Comparison of ENCODE assay signal across 16 mouse cellular contexts in genomic region chr16:33781789-33782728, GRCm38 (mm10). TPM values are rescaled to one million over a fixed set of nuclear protein-coding genes. Genes with fewer than 3 reads are reported as not detected.
A peak's percentile ranks its signal among the peaks of the same experiment; 100 is the strongest.
DNase-seq lines count a peak whose midpoint lies in the region; ATAC-seq and TF ChIP-seq lines count a peak whose summit lies in the region.
"Had no signal": no experiment of that assay in that cellular context is flagged by ENCODE, and none has a peak within 500 bp of the region (broad histone marks: within the 10 kb centered on the region; RNA-seq: fewer than 3 reads in every experiment).

No protein-coding gene starts in this region.

- DNase-seq in G1E (ENCODE audit: low spot score), result peak; percentile 48
- DNase-seq in adrenal gland, postnatal 25 days, result peak; percentile 38
- DNase-seq in liver, embryonic 11.5 days (ENCODE audit: low spot score), result no peak
- DNase-seq in hindbrain, postnatal 0 days (ENCODE audit: low spot score), result no peak
- no peak for DNase-seq in layer of hippocampus, postnatal 10 days (ENCODE audit: low spot score in 2 of 2)
- DNase-seq: cerebellum, adult 11-12 months; heart, adult 2 months; kidney, postnatal 4 days; right cerebral cortex, postnatal 4 days; thymus, postnatal 4 days had no signal

- no peaks in the 10 kb centered on the region for H3K9me3 ChIP-seq in G1E (replicated peaks)
- H3K9me3 ChIP-seq in liver, embryonic 11.5 days (ENCODE audit: control insufficient read depth, low read length), result no peaks in the 10 kb centered on the region
- H3K9me3 ChIP-seq in hindbrain, postnatal 0 days (ENCODE audit: low read length), result no peaks in the 10 kb centered on the region
- H3K9me3 ChIP-seq in forebrain, embryonic 15.5 days, result no peaks in the 10 kb centered on the region
- no peaks in the 10 kb centered on the region for H3K9me3 ChIP-seq in kidney, embryonic 15.5 days (replicated peaks)
- H3K9me3 ChIP-seq: limb, embryonic 15.5 days had no signal

- H3K27me3 ChIP-seq in G1E (ENCODE audit: insufficient read depth, low read length), result no peaks in the 10 kb centered on the region
- no peaks in the 10 kb centered on the region for H3K27me3 ChIP-seq in liver, embryonic 11.5 days (replicated peaks; ENCODE audit: control insufficient read depth, insufficient read depth, low read length)
- no peaks in the 10 kb centered on the region for H3K27me3 ChIP-seq in hindbrain, postnatal 0 days (ENCODE audit: insufficient read depth, low read length)
- no peaks in the 10 kb centered on the region for H3K27me3 ChIP-seq in forebrain, embryonic 15.5 days
- no peaks in the 10 kb centered on the region for H3K27me3 ChIP-seq in kidney, embryonic 15.5 days
- H3K27me3 ChIP-seq: limb, embryonic 15.5 days had no signal

- H3K9ac ChIP-seq in liver, embryonic 11.5 days (ENCODE audit: low read depth, low read length), result no peak overlapping the region
- H3K9ac ChIP-seq in hindbrain, postnatal 0 days (replicated peaks; ENCODE audit: low read length), result no peak overlapping the region
- H3K9ac ChIP-seq in forebrain, embryonic 15.5 days (replicated peaks), result no peak overlapping the region
- H3K9ac ChIP-seq in kidney, embryonic 15.5 days, result no peak overlapping the region
- H3K9ac ChIP-seq: limb, embryonic 15.5 days had no signal

- H3K4me3 ChIP-seq in G1E (ENCODE audit: low read depth, low read length), result peak overlapping the region; percentile 27; the same call in 1 of the 2 replicates
- H3K4me3 ChIP-seq in liver, embryonic 11.5 days (ENCODE audit: low read depth, low read length), result no peak overlapping the region
- no peak overlapping the region for H3K4me3 ChIP-seq in hindbrain, postnatal 0 days (ENCODE audit: low read length)
- no peak overlapping the region for H3K4me3 ChIP-seq in forebrain, embryonic 15.5 days
- no peak overlapping the region for H3K4me3 ChIP-seq in kidney, embryonic 15.5 days (replicated peaks)
- H3K4me3 ChIP-seq: erythroblast, embryonic 14.5 days; heart, adult 2 months; limb, embryonic 15.5 days had no signal

- peaks cover 29% of the 10 kb centered on the region for H3K36me3 ChIP-seq in G1E (replicated peaks)
- H3K36me3 ChIP-seq in liver, embryonic 11.5 days (ENCODE audit: control insufficient read depth, insufficient read depth, low read length), result no peaks in the 10 kb centered on the region
- H3K36me3 ChIP-seq in hindbrain, postnatal 0 days (ENCODE audit: insufficient read depth, low read length), result no peaks in the 10 kb centered on the region
- no peaks in the 10 kb centered on the region for H3K36me3 ChIP-seq in forebrain, embryonic 15.5 days
- no peaks in the 10 kb centered on the region for H3K36me3 ChIP-seq in kidney, embryonic 15.5 days
- H3K36me3 ChIP-seq: limb, embryonic 15.5 days had no signal

- no peak overlapping the region; the same call in 1 of the 2 replicates for H3K4me2 ChIP-seq in liver, embryonic 11.5 days
- no peak overlapping the region for H3K4me2 ChIP-seq in hindbrain, postnatal 0 days (ENCODE audit: low read depth, low read length)
- no peak overlapping the region for H3K4me2 ChIP-seq in forebrain, embryonic 15.5 days (replicated peaks)
- H3K4me2 ChIP-seq in kidney, embryonic 15.5 days, result no peak overlapping the region
- H3K4me2 ChIP-seq: limb, embryonic 15.5 days had no signal

- 35% methylated on average over 5 of the region's 5 CpGs for WGBS in liver, embryonic 11.5 days
- 64% methylated on average over 5 of the region's 5 CpGs for WGBS in hindbrain, postnatal 0 days
- WGBS in forebrain, embryonic 15.5 days, result 80% methylated on average over 5 of the region's 5 CpGs
- WGBS in kidney, embryonic 15.5 days, result 62% methylated on average over 5 of the region's 5 CpGs

- peak; percentile 55 for ATAC-seq in G1E (ENCODE audit: extremely low read depth, insufficient number of reproducible peaks, low FRiP score, poor library complexity, severe bottlenecking)
- peak; percentile 63; the same call in 1 of the 2 replicates for ATAC-seq in liver, embryonic 11.5 days (replicated peaks; ENCODE audit: low FRiP score)
- ATAC-seq in monocyte, adult 5-6 weeks (replicated peaks; ENCODE audit: insufficient number of reproducible peaks, low FRiP score, low TSS enrichment, poor library complexity, severe bottlenecking), result peak; percentile 65; the same call in 1 of the 2 replicates
- no peak for ATAC-seq in hindbrain, postnatal 0 days
- ATAC-seq in forebrain, embryonic 15.5 days (replicated peaks), result no peak
- ATAC-seq in kidney, embryonic 15.5 days (replicated peaks; ENCODE audit: low FRiP score), result no peak

- peaks cover 86% of the 10 kb centered on the region for H3K4me1 ChIP-seq in G1E (ENCODE audit: insufficient read depth, low read depth, low read length)
- H3K4me1 ChIP-seq in liver, embryonic 11.5 days (replicated peaks; ENCODE audit: control insufficient read depth, insufficient read depth, low read length), result peaks cover 16% of the 10 kb centered on the region
- H3K4me1 ChIP-seq in hindbrain, postnatal 0 days (ENCODE audit: insufficient read depth, low read length), result no peaks in the 10 kb centered on the region
- no peaks in the 10 kb centered on the region for H3K4me1 ChIP-seq in forebrain, embryonic 15.5 days
- H3K4me1 ChIP-seq in kidney, embryonic 15.5 days, result no peaks in the 10 kb centered on the region
- H3K4me1 ChIP-seq: limb, embryonic 15.5 days had no signal

- H3K27ac ChIP-seq in liver, embryonic 11.5 days (ENCODE audit: low read depth, low read length), result peak overlapping the region; percentile 68
- H3K27ac ChIP-seq in hindbrain, postnatal 0 days, result no peak overlapping the region
- no peak overlapping the region for H3K27ac ChIP-seq in forebrain, embryonic 15.5 days (replicated peaks)
- H3K27ac ChIP-seq in kidney, embryonic 15.5 days, result no peak overlapping the region
- H3K27ac ChIP-seq: heart, adult 2 months; limb, embryonic 15.5 days; macrophage had no signal

- TF ChIP-seq CTCF in G1E (IDR thresholded peaks at IDR 0.05; ENCODE audit: low read depth, low read length), result no peak
- TF ChIP-seq CTCF in hindbrain, postnatal 0 days (IDR thresholded peaks at IDR 0.05; ENCODE audit: low read depth), result no peak

RNA-seq across cellular contexts. Expression of gene Muc13, which starts 11.8 kb away (rescaled TPM):
- total RNA-seq in G1E (2014; fragmentation: Nextera tagmentation), result 2.7 and 2.9 TPM in 2 replicates
- 6.4 and 6.9 TPM in 2 replicates for total RNA-seq in G1E (2017)
- 0.17 and 0.21 TPM in 2 replicates for polyA plus RNA-seq in G1E (2012)
- total RNA-seq in adrenal gland, postnatal 25 days (2021), result not detected in 2 replicates
- polyA plus RNA-seq in liver, embryonic 11.5 days (2014; fragmentation: Nextera tagmentation; extraction: Ambion mirVana), result 10.1 and 10.4 TPM in 2 replicates
- total RNA-seq in monocyte, adult 5-6 weeks (2017), result 0.11 to 1.6 TPM (median 1.4 TPM) in 3 replicates
- not detected in 2 replicates for total RNA-seq in hindbrain, postnatal 0 days (2014; rRNA removed)
- 0.06 TPM in 1 of 2 replicates, not detected in the other for polyA plus RNA-seq in hindbrain, postnatal 0 days (2015; fragmentation: Nextera tagmentation; extraction: Ambion mirVana)
- total RNA-seq in layer of hippocampus, postnatal 10 days (2021), result under 1 TPM in 1 of 2 experiments, not detected in 1; 0.11 TPM
- polyA plus RNA-seq in forebrain, embryonic 15.5 days (2015; fragmentation: Nextera tagmentation; extraction: Ambion mirVana), result not detected in 2 replicates
- 0.19 and 1.4 TPM in 2 replicates for polyA plus RNA-seq in kidney, embryonic 15.5 days (2015; fragmentation: Nextera tagmentation; extraction: Ambion mirVana)
- total RNA-seq: heart, adult 2 months had no signal
- polyA plus RNA-seq: erythroblast, embryonic 14.5 days; limb, embryonic 15.5 days had no signal

RNA-seq across cellular contexts. Expression of gene Itgb5, which starts 47.4 kb away (rescaled TPM):
- total RNA-seq in G1E (2014; fragmentation: Nextera tagmentation) (0.24 and 5.6 TPM in 2 replicates), G1E (2017) (0.46 and 1.2 TPM in 2 replicates)
- polyA plus RNA-seq in G1E (2012), result 0.04 and 0.14 TPM in 2 replicates
- total RNA-seq in adrenal gland, postnatal 25 days (2021), result 159 and 212 TPM in 2 replicates
- 24.8 and 25.0 TPM in 2 replicates for polyA plus RNA-seq in liver, embryonic 11.5 days (2014; fragmentation: Nextera tagmentation; extraction: Ambion mirVana)
- 77.9 to 109 TPM (median 85.1 TPM) in 3 replicates for total RNA-seq in monocyte, adult 5-6 weeks (2017)
- total RNA-seq in hindbrain, postnatal 0 days (2014; rRNA removed), result 46.7 and 52.8 TPM in 2 replicates
- polyA plus RNA-seq in hindbrain, postnatal 0 days (2015; fragmentation: Nextera tagmentation; extraction: Ambion mirVana), result 18.4 and 20.0 TPM in 2 replicates
- total RNA-seq in layer of hippocampus, postnatal 10 days (2021), result 10 to 100 TPM; 33.7 to 37.6 TPM
- polyA plus RNA-seq in forebrain, embryonic 15.5 days (2015; fragmentation: Nextera tagmentation; extraction: Ambion mirVana), result 10.6 and 13.3 TPM in 2 replicates
- 44.4 and 46.9 TPM in 2 replicates for polyA plus RNA-seq in kidney, embryonic 15.5 days (2015; fragmentation: Nextera tagmentation; extraction: Ambion mirVana)

Comparison
In these comparisons a context has a peak if more than half of its experiments do, and no peak if none do; other contexts are left out.
1. ATAC-seq: peak in G1E (single experiment), liver, embryonic 11.5 days (single experiment) and monocyte, adult 5-6 weeks (single experiment); none in hindbrain, postnatal 0 days (single experiment), forebrain, embryonic 15.5 days (single experiment) and kidney, embryonic 15.5 days (single experiment).
2. DNase-seq: peak in G1E (single experiment) and adrenal gland, postnatal 25 days (single experiment); none in liver, embryonic 11.5 days (single experiment), hindbrain, postnatal 0 days (single experiment) and layer of hippocampus, postnatal 10 days (0 of 2).